Mouse (Mus musculus) cerebellum, adult 11-12 months (tissue): ENCODE measurements around the gene Baz2b.
"Not testable (repeated sequence)": the region's sequence is repeated elsewhere in the genome, so short reads cannot be mapped to it uniquely, and the experiment has no call there.

Experiments used
- DNase-seq: peaks from one replicate; pipeline ENCODE4 v3.0.0; 2022

Baz2b gene

DNA sequence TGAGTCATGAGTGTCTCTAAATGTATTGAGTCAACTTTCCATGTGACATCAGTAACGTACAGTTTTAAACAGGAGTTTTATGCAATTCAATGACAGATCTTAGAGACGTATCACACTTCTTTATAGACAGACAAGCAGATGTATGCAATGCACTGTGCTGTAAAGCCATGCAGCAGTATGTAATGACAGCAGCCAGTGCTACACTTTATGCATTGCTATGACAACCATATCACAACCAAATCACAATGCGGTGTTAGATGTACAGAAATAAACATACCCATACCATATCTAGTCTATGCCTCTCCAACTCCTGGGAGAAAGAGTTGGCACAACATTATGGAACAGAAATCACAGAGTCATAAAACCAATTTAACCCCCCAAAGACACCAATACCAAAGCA lies 276.5 kb downstream of the Baz2b start:
- no peak for DNase-seq

- DNase-seq: no peak
Observed at GRCm38 (mm10) chr2:59932244-59932643, 277.4 kb downstream of the Baz2b start.

DNA sequence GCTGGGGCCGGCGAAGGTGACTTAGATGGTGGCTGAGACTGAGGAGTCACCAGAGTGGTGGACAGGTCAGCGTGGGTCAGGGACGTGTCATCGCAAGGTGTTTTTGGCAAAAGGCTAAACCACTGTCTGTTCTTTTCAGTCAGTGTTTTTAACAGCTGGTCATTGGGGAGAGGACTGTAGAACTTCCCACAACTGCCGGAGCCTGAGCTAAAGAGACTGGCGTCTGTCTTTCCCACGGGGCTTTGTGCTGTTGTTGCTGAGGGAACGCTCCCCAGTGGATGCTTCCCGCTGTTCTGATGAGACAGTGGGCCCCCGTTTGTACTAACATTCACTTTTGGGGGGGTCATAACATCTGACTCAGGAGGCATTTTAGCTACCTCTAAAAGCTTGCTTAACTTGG lies 296.0 kb downstream of the Baz2b start:
- DNase-seq: no peak

DNA sequence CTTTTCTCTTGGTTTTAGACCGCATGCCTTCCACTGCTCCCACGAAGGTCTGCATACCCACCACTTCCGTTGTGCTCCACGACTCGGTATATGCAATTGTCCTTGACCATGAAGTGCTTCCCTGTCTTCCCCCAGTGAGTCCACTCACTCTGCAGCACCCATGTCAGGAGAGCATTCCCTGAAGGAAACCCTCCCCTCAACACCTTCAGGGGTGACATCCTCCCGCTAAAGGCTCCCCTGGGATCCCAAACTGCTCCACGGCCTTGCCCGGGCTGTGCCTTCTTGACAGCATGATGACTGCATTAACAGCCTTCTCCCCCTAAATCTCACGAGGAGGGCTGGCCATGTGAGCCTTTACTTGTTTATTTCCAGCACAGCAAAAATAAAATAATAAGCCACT lies 301.6 kb downstream of the Baz2b start:
- DNase-seq: no peak

- no peak for DNase-seq
Observed at GRCm38 (mm10) chr2:59904007-59904406, 305.6 kb downstream of the Baz2b start.

DNA sequence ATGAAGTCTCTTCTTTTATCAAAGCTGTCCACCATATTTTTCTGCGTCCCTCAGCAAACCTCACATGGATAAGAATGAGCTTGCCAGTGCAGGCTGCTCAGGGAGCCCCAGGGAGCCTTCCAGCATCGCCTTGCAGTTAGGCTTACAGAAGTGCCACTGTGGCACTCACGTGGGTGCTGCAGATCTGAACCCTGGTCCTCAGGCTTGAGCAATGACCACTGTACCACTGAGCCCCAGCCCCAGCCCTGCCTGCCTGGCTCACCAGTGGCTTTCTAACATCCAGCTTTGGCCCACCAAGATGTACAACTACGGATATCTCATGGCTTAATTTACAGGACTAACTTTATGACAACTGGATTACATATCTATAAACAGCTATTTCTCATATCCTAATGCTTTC lies 311.0 kb downstream of the Baz2b start:
- no peak for DNase-seq

DNA sequence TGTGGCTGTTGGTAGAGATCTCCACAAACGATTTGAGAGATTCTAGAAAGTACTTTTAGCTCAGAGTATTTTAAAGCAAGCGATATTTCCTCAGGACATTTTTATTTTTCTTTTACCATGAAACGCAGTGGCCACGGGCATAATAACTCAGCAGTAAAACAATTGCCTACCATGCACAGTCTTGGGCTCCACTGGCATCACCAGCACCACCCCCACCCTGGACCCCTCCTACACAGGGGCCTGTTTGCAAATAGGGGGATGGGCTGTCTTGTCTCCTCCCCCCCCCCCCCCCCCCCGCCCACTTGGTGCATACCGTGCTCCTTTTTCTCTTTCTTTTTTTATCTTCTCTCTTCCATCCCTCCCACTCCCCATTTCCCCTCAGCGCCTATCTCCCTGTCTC lies 311.5 kb downstream of the Baz2b start:
- no peak for DNase-seq

DNA sequence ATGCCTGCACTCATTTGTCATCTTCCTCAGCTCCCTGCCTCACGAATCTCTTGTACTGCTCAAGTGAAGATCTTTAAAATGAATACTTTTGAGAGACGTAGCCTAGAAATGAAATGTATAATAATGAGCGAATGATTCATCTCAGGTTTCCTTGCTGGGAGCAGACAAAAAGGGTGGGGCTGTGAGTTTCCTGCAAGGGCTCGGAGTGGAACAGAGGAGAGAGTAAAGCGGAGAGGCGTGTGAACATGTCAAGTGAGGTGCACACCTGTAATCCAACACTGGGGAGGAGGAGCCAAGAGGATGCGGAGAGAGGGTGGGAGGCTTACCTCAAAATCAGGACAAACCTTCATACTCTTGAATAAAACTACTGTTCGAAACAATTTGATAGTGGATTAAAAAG lies 312.8 kb downstream of the Baz2b start:
- DNase-seq: no peak

- no peak for DNase-seq
Observed at GRCm38 (mm10) chr2:59896400-59896799, 313.2 kb downstream of the Baz2b start.

- no peak for DNase-seq
Observed at GRCm38 (mm10) chr2:59889699-59890098, 319.9 kb downstream of the Baz2b start.

DNA sequence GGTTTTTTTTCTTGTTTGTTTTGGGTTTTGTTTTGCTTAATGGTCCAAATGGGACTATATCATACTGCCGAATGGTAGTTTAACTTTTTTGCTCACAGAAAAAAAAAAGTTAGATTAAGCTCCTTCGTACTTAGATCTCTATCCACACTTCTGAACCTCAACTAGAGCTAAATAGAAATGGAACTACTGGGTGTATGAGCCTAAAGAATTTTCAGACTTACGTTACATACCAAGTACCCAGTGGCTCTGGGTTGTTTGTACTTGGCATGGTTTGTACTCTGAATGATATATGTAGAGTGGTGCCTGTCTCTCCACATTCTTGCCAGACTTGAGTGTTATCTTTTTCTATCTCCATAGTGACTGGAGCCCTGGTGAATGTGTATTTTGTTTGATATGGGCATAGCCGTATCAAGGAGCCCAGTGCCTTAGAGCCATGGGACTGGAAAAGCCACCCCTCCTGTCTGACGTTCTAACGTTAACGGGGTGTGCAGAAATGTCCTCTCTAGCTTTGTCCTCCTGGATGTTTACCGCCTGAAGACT lies 326.8 kb downstream of the Baz2b start:
- DNase-seq: peak; percentile 11

DNA sequence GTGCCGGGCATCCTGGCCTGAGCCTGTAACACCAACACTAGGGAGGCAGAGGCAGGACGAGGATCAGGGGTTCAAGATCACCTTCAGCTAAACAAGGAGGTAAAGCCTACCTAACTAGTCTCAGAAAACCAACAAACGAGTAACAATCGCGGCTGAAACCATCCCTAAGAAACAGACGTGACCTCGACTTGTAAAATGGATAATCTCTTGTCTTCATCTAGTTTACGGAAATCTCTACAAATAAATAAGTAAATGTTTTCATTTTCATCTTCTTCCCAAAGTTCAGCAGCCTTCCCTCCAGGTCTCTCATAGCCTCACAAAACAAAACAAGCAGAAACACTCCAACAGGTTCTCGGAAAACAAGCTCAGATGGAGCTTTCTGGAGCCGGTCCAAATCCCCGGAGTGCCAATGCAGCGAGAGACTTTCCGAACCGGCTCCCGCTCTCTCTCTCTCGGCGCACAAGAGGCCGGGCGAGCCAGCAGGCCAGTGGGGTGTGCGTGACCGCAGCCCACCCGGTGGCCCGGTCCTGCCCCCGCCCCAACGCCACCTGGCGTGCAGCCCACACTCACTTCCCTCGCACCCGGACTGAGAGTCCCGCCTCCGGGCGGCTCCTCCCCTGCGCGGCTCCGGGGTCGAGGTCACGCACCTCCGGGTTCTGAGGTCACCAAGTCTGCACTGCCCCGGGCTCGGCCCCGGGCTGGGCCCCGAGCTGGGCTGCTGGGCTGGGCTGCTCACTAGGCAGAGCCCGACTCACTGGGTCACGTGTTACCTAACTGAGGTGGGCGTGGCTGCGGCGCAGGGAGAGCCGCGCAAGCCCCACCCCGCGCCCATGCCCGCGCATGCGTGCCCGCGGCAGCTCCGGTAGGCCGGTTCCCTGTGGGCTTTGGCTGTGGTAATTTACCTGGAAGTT lies 327.6 kb downstream of the Baz2b start, which contains the start of gene Wdsub1:
Wdsub1 (minus strand) TSS at position 761 of the 911 bp plus-strand sequence.
- peak; percentile 92 for DNase-seq

DNA sequence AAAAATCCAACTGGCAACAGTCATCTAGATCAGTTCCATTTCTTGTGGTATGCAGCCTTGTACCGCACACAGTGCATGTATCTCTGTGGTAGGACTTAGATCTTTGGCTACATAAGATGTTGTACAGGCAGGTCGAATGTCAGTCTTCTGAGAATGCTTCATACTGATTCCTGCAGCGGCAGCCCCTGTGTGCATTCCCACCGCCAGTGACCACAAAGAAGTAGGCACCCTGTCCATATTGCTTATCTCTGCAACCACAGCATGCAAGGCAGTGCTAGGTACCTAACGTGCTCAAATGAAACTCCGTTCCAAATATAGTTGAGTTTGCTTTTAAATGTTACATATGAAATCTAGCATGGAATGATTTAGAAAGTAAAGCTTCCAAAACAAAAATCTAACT lies 328.2 kb downstream of the Baz2b start:
- DNase-seq: no peak

DNA sequence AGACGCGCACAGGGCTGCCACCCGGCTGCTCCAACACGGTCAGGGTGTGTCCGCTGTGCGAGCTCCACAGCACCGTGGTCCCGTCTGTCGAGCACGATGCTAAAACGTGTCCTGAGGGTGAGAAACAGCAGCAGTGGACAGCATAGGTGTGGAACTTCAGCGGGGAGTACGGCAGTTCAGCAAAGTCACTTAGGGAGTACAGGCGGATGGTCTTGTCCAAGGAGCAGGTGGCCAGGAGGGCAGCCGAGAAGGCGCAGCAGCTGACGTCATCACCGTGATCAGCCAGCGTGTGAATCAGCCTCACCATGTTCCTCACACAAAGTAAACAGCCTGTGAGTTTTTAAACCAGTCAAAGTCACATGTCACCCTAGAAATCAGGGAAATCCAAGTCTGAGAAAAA lies 331.4 kb downstream of the Baz2b start:
- no peak for DNase-seq

GRCm38 (mm10) chr2:59877335-59877734 lies 332.3 kb downstream of the Baz2b start:
- DNase-seq: no peak

DNA sequence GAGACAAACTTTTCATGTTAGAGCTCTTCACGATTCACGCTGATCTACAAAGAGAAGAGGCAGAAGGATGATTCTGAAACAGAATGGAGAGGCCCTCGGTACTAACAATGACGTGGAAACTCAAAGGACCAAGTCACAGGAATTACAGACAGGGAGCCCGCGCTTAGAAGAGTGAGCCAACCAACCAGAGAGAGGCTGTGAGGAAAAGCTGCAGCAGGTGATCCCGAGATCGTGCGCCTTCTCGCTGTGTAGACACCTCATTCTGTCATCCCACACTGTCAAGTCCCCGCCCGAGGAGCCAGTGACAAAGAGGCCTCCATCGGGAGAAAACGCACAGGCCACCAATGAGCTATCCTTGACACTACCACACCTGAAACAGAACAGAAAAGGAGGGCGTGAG lies 333.2 kb downstream of the Baz2b start:
- no peak for DNase-seq

GRCm38 (mm10) chr2:59870526-59870925 lies 339.1 kb downstream of the Baz2b start:
- DNase-seq: no peak

GRCm38 (mm10) chr2:59862618-59863017 lies 347.0 kb downstream of the Baz2b start:
- no peak for DNase-seq

- DNase-seq: peak; percentile 35
Observed at GRCm38 (mm10) chr2:59854363-59854762, 355.3 kb downstream of the Baz2b start.

DNA sequence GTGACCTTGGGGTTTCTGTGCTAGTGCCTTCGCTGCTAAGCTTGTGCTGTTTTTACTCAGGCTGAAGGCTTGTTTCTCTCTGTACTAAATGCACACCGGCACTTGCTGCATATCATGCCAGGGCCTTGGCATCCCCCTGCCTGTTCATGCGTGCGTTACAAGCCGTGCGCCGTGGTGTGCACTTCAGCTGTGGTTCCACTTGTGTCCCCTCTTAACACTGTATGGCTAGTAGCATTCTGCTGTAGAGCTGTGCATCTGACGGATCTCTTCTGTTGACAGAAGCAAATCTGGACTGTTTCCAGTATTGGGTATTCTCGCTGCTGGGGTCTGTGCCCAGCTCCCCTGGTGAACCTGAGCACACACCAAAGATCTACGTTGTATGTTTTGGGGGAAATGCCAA lies 356.1 kb downstream of the Baz2b start:
- DNase-seq: no peak

DNA sequence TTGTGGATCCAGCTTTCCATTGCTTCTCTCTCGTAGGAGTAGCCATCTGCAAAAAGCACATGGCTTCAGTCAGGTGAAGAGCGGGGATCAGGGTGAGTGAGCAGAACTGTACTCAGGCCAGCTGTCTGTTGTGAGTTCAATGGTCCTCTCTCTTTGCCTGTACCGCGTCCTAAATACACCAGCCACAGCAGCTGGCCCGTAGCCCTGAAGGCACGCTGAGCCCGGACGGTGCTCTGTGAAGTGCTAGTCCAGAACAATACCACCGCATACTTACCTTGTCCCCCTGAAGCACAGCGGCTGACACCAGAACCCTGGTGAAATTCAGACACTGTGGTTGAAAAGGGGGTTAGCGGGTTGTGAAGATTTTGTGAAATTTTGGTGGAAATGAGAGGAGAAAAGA lies 356.7 kb downstream of the Baz2b start:
- no peak for DNase-seq

- not testable (repeated sequence) for DNase-seq
Observed at GRCm38 (mm10) chr2:59851885-59852284, 357.8 kb downstream of the Baz2b start.
